Mouse (Mus musculus) limb, embryonic 13.5 days (tissue): Measurements from ENCODE around the gene Rasgef1b. TPM values are rescaled to one million over a fixed set of nuclear protein-coding genes. Genes with fewer than 3 reads are reported as not detected.

Experiments used
- ATAC-seq: fragments of 200-750 bp; cut with Nextera tagmentation; 2 replicates; pipeline ENCODE4 v1.8.0; 2017; ENCODE audit warnings: low read depth, moderate number of reproducible peaks, moderate TSS enrichment; ENCODE audit not compliant: low FRiP score
- H3K27ac ChIP-seq: fragments of 300-500 bp; sonication (generic); 2 replicates; pipeline ENCODE4 v1.5.1; 2015; ENCODE audit warnings: inconsistent platforms, mild to moderate bottlenecking, moderate library complexity
- H3K27me3 ChIP-seq: fragments of 300-500 bp; sonication (generic); 2 replicates; pipeline ENCODE4 v1.6.1; 2015; ENCODE audit warnings: mild to moderate bottlenecking, inconsistent platforms
- H3K36me3 ChIP-seq: fragments of 300-500 bp; sonication (generic); 2 replicates; pipeline ENCODE4 v1.6.1; 2015; ENCODE audit warnings: inconsistent platforms, mild to moderate bottlenecking, moderate library complexity
- H3K4me1 ChIP-seq: fragments of 300-500 bp; sonication (generic); 2 replicates; pipeline ENCODE4 v1.6.1; 2015; ENCODE audit warnings: inconsistent platforms
- H3K4me2 ChIP-seq: fragments of 300-500 bp; sonication (generic); replicated peaks from 2 replicates; pipeline ENCODE4 v1.6.1; 2015; ENCODE audit warnings: inconsistent platforms, mild to moderate bottlenecking, moderate library complexity
- H3K4me3 ChIP-seq: fragments of 300-500 bp; sonication (generic); 2 replicates; pipeline ENCODE4 v1.5.1; 2015; ENCODE audit warnings: moderate library complexity, mild to moderate bottlenecking, inconsistent platforms
- H3K9ac ChIP-seq: fragments of 300-500 bp; sonication (generic); 2 replicates; pipeline ENCODE4 v1.6.1; 2015; ENCODE audit warnings: mild to moderate bottlenecking, inconsistent platforms
- H3K9me3 ChIP-seq: fragments of 300-500 bp; sonication (generic); 2 replicates; pipeline ENCODE4 v1.6.1; 2016; ENCODE audit warnings: inconsistent platforms
- WGBS: fragments of 180-500 bp; shearing (Covaris S2); methylation state at CpG from one replicate; pipeline ENCODE4 v1.1.7; 2015; 5-methylcytosine and 5-hydroxymethylcytosine counted together
- polyA plus RNA-seq: library from polyadenylated mRNA; unstranded; fragments of >200 nt; fragmentation: Nextera tagmentation; extraction: Ambion mirVana; gene quantifications from 2 replicates; pipeline ENCODE4 v1.2.1, GENCODE M21; 2015

The Rasgef1b gene
- polyA plus RNA-seq, 1 experiment from 2014 or later: 16.0 TPM

DNA sequence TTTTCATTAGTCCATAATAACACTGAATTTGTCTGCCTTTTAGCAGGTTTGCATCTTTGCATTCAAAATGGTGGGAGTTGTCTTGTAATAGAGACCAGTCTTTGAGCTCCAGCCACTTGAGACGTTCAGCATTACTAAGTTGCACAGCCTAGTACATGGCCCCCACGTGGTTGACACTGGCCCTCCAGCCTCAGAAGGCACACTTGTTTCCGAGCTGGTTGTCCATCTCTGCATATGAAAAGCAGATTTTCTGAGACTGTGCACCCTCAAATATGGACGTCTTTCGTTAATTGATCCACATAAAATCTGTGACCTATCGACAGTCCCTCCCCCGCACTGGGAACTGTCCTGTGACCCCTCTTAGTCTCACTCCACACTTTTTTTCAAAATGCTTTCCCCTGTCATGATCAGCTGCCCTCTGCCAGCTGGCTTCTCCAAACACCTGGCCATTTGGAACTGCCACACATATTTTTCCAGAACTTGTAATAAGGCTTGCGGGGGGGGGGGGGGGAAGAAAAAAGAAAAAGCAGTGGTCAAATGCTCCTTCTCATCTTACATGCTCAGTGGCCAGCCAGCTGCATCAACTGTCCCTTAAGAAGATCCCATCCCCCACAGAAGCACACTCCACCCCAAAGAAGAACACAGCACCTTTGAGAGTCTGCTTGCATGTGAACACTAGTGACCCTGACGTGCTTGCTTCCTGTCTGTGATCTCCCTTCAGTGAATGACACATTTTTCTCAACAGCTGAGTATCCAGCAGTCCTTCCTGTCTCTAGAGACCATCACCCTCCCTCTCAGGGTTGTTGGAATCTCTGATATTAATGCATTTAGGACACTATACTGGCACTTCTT lies 231.7 kb downstream of the Rasgef1b start:
- no peak overlapping the region for H3K4me3 ChIP-seq
- 49% methylated on average over 9 of the region's 9 CpGs for WGBS
- peak; percentile 60; the same call in 1 of the 2 replicates for ATAC-seq
- no peaks in the 10 kb centered on the region for H3K9me3 ChIP-seq
- H3K27ac ChIP-seq: no peak overlapping the region
- no peaks in the 10 kb centered on the region for H3K36me3 ChIP-seq
- peaks cover 24% of the 10 kb centered on the region for H3K4me1 ChIP-seq
- no peak overlapping the region for H3K4me2 ChIP-seq
- H3K27me3 ChIP-seq: no peaks in the 10 kb centered on the region
- no peak overlapping the region for H3K9ac ChIP-seq

DNA sequence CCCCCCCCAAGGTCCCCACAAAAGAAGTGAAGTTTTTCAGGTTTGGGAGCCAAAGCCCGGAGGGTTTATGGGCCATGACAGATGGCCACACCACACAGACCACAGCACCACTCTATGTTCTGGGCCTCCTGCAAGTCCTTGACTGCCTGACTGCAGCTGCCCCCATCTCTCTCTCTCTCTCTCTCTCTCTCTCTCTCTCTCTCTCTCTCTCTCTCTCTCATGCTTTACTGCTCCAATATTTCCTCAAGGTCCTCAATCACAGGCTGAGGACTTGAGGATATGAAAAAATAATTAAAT lies 232.8 kb downstream of the Rasgef1b start:
- ATAC-seq: no peak
- H3K27ac ChIP-seq: no peak overlapping the region

DNA sequence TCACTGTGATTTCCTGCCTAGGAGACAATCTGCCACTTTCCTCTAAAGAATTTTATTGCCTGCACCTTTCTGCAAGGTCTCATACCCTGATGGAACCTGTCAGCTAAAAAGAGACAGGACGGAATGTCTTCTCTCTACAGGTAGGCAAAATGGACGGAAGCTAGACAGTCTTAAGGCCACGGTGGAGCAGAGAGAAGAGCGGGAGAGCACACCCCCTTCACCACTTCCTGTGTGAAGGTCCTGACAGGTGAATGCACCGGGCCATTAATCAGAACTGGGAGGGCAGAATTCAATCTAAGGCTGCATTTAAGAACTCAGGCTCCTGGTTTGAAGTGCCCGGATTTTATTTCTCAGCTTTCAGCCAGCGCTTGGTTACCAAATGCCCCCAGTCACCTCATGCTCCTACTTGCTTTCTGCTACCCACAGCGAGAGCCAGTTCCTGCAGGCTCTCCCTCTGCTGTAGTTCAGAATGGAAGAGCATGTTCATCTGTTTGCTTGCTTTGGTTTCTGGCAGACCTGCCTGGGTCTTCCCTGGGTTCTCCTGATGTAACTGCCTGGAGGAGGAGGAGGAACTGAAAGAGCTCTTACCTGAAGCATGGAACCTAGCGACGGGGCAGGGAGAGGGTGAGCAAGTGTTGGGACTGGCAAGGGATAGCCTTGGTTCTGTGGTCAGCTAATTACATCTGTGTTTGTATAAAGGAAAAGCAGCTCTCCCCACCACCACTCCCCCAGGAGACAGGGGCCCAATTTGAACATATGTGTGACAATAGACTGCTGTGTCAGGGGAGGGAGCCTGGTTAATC lies 233.3 kb downstream of the Rasgef1b start:
- Histone ChIP-seq H3K4me3 (no peak overlapping the region), H3K36me3 (no peaks in the 10 kb centered on the region), H3K27me3 (no peaks in the 10 kb centered on the region), H3K9ac (no peak overlapping the region), H3K27ac (no peak overlapping the region), H3K9me3 (no peaks in the 10 kb centered on the region), H3K4me2 (no peak overlapping the region), H3K4me1 (peaks cover 24% of the 10 kb centered on the region)
- no peak for ATAC-seq
- 56% methylated on average over 10 of the region's 10 CpGs for WGBS

More for the DNA sequence above, 232.8 kb downstream of the Rasgef1b start:
- Histone ChIP-seq H3K27me3 (no peaks in the 10 kb centered on the region), H3K9me3 (no peaks in the 10 kb centered on the region), H3K9ac (no peak overlapping the region), H3K36me3 (no peaks in the 10 kb centered on the region), H3K4me1 (peaks cover 24% of the 10 kb centered on the region), H3K4me2 (no peak overlapping the region), H3K4me3 (no peak overlapping the region)
- 20% methylated on average over 1 of the region's 1 CpGs for WGBS

DNA sequence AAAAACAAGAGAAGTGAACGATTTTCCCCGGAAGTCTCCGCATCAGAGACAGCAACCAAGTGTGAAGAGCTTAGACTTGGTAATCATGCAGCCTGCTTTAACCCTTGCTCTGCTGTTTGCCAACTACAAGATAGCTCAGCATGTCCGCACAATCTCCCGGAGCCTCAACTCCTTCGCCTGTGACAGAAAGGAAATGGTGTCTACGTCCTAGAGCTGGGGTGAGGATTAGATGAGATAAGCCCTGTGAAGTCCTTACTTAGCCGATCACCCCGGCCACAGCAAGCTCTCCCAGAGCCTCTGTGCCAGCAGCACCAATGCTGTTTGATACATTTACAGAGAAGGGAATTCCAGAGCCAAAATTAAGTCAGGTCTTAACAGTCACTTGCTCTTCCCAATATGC lies 235.0 kb downstream of the Rasgef1b start:
- Histone ChIP-seq H3K27me3 (no peaks in the 10 kb centered on the region), H3K4me3 (no peak overlapping the region), H3K9ac (no peak overlapping the region), H3K4me1 (peaks cover 24% of the 10 kb centered on the region), H3K4me2 (no peak overlapping the region), H3K9me3 (no peaks in the 10 kb centered on the region), H3K36me3 (no peaks in the 10 kb centered on the region), H3K27ac (no peak overlapping the region)
- ATAC-seq: no peak
- 82% methylated on average over 9 of the region's 9 CpGs for WGBS

DNA sequence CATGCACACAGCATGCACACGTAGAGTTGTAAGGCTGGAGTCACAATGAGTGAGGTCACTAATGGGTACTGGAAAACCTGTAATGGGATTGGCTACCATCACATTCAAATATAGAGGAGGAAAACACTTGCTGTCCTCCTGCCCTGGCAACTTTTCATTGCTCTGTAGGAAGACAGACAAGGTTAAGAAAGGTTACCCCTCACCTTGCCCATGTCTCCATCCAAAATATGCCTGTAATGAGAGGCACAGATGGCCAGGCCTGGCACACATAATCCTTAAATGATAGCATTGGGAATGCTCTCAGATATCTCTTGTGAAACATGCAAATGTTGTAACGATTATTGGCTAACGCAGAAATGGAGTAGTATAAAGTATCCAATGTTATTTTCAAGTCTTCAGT lies 235.8 kb downstream of the Rasgef1b start:
- Histone ChIP-seq H3K36me3 (no peaks in the 10 kb centered on the region), H3K4me3 (no peak overlapping the region), H3K27ac (no peak overlapping the region), H3K4me2 (no peak overlapping the region), H3K9ac (no peak overlapping the region), H3K9me3 (no peaks in the 10 kb centered on the region), H3K27me3 (no peaks in the 10 kb centered on the region), H3K4me1 (peaks cover 24% of the 10 kb centered on the region)
- 94% methylated on average over 3 of the region's 3 CpGs for WGBS
- no peak for ATAC-seq

DNA sequence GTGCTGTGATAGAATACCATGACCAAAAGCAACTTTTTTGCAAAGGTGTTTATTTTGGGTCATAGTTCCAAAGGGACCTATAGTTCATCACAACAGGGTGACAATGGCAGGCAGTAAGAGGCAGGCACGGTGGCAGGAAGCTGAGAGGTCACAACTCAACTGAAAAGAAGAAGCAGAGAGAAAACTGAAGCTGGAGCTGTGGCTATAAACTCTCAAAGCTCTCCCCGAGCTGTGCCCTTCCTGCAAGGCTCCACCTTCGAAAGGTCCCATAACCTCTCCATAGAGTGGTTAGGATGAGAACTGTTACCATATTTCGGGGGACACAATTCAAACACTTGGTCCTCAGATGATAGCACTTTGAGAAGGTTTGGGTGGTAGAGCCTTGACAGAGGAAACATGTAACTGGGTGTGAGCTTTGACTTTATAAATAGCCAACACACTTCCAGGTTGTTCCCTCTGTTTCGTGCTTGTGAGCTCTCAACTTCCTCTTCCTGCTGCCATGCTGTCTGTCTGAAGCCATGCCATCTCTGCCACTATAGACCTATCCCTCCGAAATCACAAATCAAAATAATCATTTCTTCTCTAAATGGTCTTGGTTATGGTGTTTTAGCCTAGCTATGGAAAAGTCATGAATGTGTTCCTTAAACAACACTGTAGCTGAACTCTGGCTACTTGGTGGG lies 240.2 kb downstream of the Rasgef1b start:
- 78% methylated on average over 6 of the region's 6 CpGs for WGBS
- H3K9me3 ChIP-seq: no peaks in the 10 kb centered on the region
- no peaks in the 10 kb centered on the region for H3K27me3 ChIP-seq
- H3K27ac ChIP-seq: no peak overlapping the region
- ATAC-seq: no peak
- H3K4me3 ChIP-seq: no peak overlapping the region
- peaks cover 6% of the 10 kb centered on the region; the same call in 1 of the 2 replicates for H3K4me1 ChIP-seq
- no peak overlapping the region for H3K9ac ChIP-seq
- no peak overlapping the region for H3K4me2 ChIP-seq
- H3K36me3 ChIP-seq: no peaks in the 10 kb centered on the region

DNA sequence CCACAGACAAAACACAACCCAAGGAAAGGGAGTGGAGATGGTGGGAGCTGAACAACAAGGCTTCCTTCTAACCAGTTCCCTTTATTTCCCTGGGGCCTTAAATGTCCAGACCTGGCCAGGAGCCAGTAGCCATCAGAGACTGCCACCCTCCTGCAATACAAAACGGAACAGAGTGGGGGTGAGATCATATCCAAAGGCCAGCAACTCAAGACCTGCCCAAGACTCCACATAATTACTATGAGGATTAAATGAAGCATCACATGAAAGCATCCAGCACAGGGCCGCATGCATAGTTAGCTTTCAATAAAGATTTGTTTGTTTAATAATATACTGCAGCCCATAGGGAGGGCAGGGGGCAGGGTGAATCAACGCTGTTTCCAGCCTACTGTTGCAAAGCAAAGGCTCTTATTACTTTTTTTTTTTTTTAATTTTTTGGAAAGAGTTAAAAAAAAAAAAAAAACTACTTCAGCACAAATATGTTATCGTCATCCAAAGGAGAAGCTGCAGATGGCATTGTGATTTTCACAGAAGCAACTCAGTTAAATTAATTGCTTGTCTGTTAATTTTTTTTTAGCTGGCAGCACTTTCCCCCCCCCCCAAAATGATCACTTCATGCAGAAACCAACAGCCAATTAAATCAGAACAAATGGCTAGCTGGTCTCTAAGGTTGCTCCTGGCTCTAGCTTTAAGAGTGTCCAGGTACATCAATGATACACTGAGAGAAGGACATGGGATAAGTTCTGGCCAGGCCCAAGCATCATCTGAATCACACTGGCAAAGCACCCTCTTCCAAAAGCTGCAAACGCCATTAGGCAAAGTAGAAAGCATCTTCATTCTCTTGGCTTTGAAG lies 241.6 kb downstream of the Rasgef1b start:
- no peaks in the 10 kb centered on the region for H3K36me3 ChIP-seq
- no peak overlapping the region for H3K4me3 ChIP-seq
- H3K4me2 ChIP-seq: no peak overlapping the region
- 62% methylated on average over 5 of the region's 5 CpGs for WGBS
- H3K27ac ChIP-seq: no peak overlapping the region
- 0 out of 2 replicates have a peak, but pooled peaks cover 2% of the 10 kb centered on the region for H3K27me3 ChIP-seq
- H3K4me1 ChIP-seq: peaks cover 6% of the 10 kb centered on the region; the same call in 1 of the 2 replicates
- no peaks in the 10 kb centered on the region for H3K9me3 ChIP-seq
- no peak overlapping the region for H3K9ac ChIP-seq
- no peak for ATAC-seq

DNA sequence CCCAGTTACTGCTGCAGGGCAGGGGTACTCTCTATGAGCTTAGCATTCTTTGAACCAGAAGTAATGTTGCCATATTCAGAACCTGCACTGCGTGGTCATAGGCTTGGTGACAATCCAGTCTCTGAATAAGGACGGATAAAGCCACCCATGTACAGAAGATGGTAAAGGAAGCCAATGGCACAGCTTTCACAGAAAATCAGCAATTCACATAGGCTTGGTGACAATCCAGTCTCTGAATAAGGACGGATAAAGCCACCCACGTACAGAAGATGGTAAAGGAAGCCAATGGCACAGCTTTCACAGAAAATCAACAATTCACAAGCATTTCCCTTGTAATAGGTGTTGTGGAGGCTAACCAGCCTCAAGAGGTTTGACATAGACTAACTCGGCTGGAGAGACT lies 245.7 kb downstream of the Rasgef1b start:
- no peaks in the 10 kb centered on the region for H3K9me3 ChIP-seq
- H3K27ac ChIP-seq: no peak overlapping the region
- H3K4me3 ChIP-seq: no peak overlapping the region
- no peak for ATAC-seq
- H3K27me3 ChIP-seq: 0 out of 2 replicates have a peak, but pooled peaks cover 2% of the 10 kb centered on the region
- WGBS: 89% methylated on average over 5 of the region's 5 CpGs
- H3K4me1 ChIP-seq: peaks cover 25% of the 10 kb centered on the region
- H3K4me2 ChIP-seq: no peak overlapping the region
- no peaks in the 10 kb centered on the region for H3K36me3 ChIP-seq
- H3K9ac ChIP-seq: no peak overlapping the region

DNA sequence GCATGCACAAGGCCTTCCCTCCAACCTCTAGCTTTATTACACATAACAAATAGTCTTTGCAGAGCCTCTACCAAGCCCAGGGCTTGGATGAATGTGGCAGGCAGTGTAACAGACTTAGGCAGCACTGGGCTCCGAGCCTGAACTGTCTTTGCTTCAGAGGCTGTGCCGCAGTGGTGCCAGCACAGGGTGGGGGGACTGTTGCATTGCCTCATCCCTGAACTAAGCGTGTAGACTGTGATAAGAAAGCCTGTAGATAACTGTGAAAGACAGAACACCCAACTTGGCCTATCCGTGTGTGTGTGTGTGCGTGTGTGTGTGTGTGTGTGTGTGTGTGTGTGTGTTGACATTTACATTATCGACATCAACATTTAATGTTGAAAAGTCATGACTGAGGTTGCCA lies 246.3 kb downstream of the Rasgef1b start:
- H3K4me2 ChIP-seq: no peak overlapping the region
- no peaks in the 10 kb centered on the region for H3K9me3 ChIP-seq
- WGBS: 95% methylated on average over 6 of the region's 6 CpGs

DNA sequence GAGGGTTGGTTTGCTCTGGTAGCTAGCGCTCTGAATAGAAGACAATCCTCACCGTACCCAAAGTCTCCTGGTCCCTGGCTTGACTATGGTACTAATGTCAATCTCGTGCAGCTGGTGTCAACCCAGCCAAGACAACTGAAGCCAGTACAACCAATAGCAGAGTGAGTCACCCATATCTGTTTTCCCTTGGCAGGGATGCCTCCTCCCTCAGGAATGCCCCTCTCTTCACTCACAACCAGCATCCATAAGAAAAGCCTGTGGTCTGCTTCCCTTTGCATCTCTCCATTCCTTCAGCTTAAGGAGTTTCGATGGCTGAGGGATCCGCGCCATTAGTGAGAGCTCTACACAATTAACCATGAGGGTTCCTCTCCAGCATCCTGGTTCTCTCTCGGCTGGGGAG lies 246.8 kb downstream of the Rasgef1b start:
- no peaks in the 10 kb centered on the region for H3K9me3 ChIP-seq
- no peak overlapping the region for H3K27ac ChIP-seq
- WGBS: 88% methylated on average over 7 of the region's 7 CpGs
- H3K36me3 ChIP-seq: no peaks in the 10 kb centered on the region
- H3K9ac ChIP-seq: no peak overlapping the region
- no peak for ATAC-seq
- 0 out of 2 replicates have a peak, but pooled peaks cover 2% of the 10 kb centered on the region for H3K27me3 ChIP-seq
- H3K4me1 ChIP-seq: peaks cover 24% of the 10 kb centered on the region
- no peak overlapping the region for H3K4me2 ChIP-seq
- no peak overlapping the region for H3K4me3 ChIP-seq

More for the DNA sequence above, 246.3 kb downstream of the Rasgef1b start:
- Histone ChIP-seq H3K27me3 (0 out of 2 replicates have a peak, but pooled peaks cover 2% of the 10 kb centered on the region), H3K27ac (no peak overlapping the region), H3K36me3 (no peaks in the 10 kb centered on the region), H3K4me1 (peaks cover 25% of the 10 kb centered on the region), H3K4me3 (no peak overlapping the region), H3K9ac (no peak overlapping the region)
- ATAC-seq: no peak
